Mouse (Mus musculus): Measurements from ENCODE around the gene M6pr.

The M6pr gene

DNA sequence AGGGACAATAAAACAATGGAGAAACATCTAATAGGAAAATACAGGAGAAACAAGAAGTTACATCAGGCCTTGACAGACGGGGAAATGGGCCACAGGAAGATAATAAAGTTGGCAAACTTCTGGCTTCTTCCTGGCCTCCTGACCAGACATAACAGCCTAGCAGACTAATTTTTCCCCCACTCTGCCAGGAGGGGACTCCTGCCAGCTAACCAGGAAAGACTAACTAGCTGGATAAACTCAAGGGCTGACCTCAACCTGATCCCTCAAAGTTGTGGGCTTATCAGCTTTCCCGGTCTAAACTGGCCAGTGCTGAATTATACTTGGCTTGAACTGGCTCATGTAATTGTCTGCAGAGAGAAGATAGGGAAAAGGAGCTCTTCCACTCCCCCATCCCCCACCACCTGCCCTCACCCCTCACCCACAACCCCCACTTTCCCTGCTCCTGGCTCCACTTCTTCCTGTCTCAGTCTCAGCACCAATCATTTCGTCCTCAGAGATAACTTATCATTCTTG, 8.8 kb upstream of the M6pr start:
- no peak for DNase-seq

DNA sequence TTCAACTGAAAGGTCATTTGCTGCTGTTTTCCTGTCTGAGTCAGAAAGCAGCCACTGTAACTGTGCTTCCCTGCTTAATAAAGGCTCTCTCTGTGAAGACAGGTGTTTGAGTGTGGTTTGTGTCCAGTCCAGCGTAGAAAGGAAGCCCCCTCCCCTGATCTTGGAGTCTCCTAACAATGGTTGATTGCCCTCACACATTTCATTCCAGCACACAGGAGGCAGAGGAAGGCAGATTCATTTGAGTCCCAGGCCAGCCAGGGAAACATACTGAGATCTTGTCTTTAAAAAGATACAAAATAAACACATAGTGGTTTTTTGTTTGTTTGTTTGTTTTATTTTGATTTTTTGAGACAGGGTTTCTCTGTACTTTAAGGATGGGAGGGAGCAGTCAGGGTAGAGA, 6.4 kb upstream of the M6pr start:
- DNase-seq, result no peak

DNA sequence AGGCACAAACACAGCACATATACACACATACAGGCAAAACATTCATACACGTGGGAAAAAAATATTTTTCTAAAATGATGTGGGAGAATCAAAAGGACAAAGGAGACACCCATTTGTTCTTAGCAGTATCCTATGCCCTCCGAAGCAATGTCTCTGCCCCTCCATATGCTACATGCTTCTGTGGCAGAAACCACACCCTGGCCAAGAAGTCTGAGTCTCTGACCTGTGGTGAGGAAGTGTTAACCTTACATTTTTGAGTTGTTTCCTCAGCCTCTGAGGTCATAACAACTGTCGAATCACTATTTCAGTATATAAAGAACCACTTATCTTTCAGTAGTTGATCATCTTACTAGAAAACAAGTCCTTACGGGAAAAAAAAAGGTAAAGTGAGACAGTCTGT, 5.9 kb upstream of the M6pr start:
- no peak for DNase-seq

DNA sequence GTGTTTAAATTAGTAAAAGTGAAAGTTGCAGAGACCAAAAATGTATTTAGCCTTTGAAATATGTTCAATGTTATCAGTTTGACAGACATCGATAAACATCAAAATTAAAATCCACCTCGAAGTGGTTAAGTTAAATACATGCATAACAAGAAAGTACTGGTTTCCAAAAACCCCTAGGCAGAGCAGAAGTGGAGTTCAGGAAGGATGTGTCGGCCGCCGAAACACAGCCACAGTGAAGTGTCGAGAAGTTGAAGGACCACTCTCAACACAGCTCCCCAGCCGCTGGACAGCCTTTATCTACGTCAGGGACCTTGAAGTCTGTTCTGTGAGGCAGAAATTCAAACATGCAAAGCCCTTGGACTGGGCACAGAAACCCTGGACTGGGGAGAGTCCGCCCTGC, 5.0 kb upstream of the M6pr start:
- no peak for DNase-seq

DNA sequence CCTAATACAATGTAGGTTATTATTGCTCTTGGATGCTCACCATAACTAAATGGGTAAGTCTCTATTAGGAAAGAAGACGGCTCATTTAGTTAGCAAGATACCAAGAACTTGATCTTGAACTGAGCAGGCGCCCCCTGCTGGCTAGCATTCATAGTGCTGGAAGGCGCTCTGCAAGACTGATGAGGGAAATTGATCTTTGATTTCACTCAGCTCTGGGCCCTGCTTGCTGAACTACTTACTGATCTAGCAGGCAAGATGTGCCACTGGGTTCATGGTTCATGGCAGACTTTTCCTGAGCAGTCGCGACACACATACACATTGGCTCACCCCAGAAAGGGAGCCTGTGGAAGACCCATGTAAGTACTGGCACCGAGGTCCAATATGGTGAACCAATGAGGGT, 4.2 kb upstream of the M6pr start:
- DNase-seq, result peak; percentile 70

DNA sequence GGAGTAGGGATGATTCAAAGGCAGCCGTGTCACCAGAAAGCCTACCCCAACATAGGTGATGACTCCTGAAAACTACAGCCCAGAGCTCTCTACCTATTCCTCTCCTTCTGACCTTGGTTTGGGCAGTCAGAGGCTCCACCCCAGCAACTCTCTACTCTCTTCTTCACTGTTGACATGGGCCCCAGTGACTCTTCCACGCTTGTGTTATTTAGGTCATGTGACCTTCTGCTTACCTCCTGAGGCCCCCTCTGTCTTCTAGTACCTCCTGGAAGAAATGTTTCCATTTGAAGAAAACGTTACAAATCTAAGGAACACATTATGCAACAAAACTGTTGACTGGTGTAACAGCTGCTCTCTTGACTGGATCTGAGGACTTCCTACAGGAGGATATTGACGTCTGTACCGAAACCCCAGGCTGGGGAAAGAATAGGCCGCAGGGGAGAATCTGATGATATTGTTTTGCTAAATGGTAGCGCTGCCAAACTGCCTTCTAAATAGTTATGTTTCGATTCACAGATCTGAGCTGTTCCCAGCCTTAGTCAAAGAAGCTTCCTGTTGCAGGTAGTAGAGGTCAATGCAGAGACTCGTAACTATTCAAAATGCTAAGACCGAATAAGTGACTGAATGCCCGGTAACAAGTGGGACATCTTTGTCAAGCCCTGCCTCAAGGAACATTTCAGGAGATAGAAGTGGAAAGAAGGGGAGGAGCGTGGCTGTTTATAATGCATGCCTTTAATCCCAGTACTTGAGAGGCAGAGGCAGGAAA, 3.5 kb upstream of the M6pr start:
- DNase-seq, result no peak

DNA sequence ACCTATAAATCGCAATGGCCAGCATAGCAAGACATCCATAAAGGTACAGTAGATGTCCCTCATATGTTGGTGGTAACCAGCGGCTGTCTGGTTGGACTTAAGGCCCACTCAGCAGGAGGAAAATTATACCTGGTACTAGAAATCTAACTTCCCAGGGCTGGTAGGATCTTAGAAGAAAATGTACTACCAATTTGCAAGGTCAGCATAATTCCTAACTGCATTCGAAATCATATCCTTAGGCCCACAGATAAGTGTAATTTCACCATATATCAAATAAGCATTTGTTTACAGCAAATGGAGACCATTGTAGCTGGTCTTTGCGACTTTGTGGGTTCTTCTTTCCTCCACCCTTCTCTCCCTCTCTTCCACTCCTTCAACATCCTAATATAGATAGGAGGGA, 1.8 kb upstream of the M6pr start:
- no peak for DNase-seq

DNA sequence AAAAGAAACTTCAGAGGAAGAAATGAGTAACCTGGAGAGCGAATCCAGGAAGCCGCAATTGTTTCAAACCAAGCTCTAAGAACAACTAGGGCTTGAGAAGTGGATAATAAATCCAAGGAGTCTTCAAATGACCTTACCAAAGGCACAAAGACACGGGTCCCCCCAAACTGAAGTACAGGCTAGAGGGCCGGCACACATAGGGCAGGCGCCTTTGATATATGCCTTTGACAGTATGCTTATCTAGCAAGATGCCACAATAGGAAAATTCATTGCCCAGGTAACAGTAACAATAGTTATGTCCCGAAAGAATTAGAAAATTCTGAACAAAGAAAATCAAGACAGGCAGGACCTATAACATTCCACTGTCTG, 400 bp upstream of the M6pr start:
- DNase-seq, result no peak

DNA sequence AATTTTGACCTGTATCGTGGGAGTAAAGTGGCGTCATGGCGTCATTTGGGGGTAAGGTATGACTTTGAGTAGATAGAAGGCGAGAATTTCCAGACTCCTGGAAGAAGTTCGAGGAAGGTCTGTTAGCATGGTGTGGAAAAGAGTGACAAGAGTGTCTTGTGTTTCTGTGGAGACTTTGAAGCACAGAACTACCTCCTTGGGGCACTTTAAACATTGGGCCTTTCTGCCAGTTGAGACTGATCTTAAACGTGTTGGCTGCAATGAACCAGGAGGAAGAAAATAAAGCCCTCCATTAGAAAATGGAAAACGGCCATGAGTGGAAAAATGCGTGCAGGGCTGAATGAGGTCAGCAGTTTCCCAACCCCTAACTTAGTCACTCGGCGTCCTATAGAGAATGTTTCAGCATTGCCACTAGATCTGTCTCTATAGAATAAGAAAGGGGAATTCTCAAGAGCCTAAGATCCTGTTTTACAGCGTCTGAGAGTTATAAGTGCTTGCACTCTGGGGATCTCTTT, 983 bp downstream of the M6pr start:
- no peak for DNase-seq

DNA sequence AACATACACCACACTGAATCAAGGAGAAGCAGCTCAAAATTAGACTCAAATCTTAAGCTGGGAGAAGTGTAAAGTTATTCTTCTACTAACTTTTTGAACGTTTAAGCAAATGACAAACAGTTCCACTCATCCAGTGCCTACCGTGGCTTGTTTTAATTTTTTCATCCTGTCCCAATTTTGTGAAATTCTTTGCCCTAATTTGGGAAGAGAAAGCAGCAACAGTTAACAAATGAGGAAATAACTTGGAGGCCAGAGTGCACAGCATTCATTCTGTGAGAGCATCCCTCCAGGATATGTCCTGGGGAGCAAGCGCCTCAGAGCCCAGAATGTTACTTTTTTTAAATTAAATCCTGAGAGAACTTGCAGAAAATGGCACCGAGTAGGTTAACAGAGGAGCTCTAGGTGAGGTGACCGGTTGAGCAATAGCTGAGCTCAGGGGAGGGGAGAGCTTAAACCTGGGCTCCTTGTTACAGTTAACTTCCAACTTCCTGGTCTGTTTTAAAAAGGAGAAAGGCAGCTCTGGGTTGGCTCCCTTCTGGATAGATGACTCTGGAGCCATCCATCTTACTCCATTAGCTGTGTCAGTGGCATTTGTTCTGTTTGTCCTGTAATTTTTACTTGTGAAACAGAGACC, 1.8 kb downstream of the M6pr start:
- DNase-seq, result no peak

DNA sequence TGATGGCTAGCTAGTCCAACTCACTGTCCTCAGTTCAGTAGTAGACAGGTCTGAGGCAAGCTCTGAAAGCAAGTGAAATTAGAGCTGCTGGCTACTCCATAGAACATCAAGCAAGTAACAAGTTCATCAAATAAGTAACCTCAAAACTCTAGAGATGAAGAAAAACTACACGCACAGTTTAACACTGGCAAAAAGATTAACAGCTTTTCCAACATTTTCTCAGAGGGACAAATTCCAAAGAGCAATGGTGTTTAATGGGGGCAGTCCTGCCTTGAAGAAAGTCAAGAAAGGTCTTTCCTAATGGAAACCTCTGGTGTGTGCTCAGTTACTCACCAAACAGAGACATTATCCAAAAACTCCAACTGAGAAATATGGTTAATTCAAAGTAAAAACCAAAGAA, 10.2 kb downstream of the M6pr start:
- no peak for DNase-seq

DNA sequence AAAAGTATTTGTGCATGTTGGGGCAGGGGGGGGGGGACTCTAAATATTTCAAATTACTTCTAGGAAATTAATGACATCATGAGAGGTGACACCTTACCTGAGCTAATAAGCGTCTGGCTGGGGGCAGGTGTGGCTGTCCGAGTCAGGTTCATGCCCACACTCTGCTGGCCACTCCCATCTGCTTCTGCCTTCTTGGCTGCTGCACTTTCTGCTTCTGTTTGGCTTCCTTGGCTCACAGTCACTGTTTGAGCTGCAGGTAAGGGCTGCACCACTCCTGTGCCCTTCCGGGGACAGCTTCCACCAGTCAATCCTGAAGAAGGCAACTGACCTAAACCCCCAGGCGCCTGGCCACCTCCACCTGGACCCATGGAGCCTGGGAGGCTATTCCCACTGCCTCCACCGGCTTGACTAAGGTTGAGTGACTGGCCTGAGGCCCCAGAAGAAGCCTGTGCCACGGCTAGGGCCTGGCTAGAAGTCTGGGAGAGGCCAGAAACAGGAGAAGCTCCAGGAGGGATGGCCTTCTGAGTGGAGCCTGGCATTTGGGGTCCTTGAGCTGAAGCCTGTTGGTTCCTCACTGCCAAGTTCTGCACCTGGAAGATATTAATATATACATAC, 16.9 kb downstream of the M6pr start:
- DNase-seq, result no peak

DNA sequence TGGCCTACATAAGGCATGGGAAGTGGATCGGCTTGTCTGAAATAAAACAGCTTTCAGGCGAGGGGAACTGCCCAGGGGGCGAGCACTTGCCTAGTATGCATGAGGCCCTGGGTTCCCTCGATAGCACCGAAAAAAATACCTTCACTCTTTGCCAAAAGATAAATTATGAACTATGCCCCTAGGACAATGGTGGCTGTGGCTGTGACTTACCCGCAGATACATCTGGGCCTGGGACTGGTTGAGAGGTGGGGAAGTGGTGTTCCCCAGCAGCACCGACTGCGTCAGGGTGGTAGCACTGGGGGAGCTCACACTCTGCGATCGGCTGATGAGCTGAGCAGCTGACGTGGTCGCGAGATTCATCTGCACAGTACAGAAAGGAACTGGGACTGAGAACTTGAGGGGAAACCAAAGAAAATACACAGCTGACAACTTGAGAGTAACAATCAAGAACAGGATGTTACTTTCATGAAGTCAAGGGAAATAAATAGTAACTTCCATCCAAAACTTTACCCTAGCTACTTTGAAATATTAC, 24.6 kb downstream of the M6pr start:
- DNase-seq, result no peak

DNA sequence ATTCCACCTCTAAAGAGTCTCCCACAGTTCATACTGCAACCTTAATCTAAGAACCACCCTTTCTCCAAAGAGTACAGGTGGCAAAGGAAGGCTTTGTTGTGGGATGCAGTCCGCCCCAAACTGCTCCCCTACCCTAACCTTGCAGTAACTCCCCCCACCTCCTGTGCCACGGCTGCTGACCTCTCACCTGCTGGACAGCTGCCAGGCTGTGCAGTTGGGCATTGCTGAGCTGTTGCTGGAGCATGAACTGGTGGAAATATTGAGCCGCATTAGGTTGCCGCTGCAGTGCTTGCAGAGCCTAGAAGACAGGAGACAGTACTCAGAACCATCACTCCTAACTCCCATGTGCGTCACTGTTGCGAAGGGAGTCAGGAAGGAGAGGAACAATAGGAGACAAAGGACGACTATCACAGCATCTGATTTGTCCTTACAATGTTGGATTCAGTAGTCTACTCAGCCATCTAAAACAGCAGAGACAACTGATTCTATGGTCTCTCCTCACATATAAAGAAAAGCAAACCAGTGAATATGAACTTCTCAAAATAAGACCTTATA, 26.3 kb downstream of the M6pr start:
- DNase-seq, result no peak

DNA sequence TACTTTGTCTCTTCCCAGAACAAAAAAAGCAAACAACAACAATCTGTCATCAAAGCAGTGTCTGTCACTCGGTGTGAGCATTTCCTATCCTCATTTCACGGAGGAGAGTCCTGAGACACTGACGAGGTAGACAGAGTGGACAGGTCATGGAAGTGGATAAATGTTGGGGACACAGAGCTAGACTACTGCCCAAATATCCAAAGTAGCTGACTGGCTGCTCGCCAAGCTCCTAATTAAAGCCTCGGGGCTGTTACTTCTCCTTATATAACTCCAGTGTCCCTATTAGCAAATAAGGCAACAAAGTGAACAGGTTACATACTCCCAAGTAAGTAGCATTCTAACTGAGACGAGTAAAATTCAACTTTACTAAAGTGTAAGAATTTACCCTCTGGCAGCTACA, 29.0 kb downstream of the M6pr start:
- DNase-seq, result peak; percentile 23

DNA sequence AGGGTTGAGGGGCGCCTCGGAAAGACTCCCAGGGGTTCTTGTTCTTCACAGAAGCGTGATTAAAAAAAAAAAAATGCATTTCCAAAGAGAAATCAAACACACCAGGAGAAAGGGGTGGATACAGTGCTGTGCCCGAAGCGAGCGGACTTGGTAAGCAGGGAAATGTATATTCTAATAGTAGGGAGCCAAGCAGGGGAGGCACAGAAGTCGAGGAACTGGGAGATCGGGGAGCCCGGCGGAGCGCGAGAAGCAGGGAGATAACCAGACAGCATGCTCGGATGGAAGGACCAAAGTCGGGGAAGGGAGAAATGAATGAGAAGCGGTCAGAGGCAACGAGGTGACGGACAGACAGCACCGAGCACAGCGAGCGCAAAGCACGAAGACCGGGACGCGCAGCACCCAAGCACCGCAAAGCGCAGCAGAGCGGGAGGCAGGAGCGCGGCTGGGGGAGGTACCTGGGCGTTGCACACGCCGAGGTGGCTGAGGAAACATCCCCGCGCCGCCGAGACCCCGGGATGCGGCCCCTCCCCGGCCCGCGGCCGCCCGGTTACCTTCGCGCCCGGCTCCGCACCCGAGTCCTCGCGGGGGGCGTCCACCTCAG, 30.6 kb downstream of the M6pr start:
- peak; percentile 65 for DNase-seq

DNA sequence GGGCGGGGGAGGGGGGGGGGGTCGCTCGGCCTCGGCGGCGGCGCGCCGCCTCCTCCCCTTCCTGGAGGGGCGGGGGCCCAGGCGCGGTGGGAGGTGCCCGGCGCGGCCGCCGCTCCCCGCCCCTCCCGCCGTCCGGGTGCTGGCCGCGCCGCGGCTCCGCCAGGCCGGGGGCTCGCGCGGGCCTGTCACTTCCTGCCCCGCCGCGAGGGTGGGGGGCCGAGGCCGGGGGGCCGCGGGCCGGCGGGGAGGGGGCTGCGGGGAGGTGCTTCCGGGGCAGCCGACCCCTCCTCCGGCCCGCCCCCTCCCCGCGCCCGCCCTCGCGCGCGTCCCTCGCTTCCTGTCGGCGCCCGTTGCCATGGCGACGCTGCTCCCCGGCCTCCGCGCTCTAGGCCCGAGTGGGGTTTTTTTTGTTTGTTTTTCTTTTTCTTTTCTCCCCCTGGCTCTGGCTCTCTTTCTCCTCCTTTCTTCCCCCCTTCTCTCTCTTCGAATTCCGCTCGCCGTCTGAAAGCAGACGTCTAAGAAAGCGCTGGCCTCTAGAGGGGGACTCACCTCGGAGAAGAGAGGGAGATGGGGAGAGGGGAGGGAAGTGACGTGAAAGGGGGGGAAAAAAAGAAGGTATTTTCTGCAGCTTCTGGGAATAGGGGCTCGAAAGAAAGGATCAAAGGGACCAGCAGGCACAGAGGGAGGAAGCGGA, 31.3 kb downstream of the M6pr start:
- peak; percentile 80 for DNase-seq

DNA sequence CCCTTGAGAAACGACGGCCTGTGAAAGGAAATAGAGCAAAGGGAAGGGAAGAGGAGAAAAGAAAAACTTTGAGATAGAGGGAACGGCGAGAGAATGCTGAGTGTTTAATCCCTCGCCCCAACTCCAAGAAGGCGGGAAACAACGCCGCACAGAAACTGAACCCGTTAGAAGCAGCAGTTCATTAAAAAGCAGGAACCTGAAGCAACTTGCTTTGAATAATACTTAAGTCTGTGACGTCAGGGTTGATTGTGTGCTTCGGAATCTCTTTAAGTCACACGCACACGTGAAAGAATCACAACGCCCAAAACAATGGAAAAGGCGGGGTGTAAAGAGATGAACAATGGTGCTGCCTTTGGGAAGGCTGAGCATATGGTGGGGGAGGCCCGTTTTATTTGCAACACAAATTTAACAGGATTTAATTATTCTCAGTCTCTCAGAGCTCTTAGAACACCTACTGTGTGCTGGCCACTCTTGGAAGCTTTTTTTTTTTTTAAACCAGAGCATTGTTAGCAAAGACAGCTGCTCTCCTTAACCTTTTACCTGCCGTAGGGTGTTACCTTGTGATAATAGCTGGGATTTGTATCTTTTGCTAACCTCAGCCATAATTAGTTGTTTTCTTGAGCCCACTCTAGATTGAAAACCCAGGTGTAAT, 32.0 kb downstream of the M6pr start, which contains the start of gene Phc1:
Gene Phc1, minus strand, starts transcription at position 213 of the 652 bp plus-strand sequence.
- DNase-seq, result no peak

DNA sequence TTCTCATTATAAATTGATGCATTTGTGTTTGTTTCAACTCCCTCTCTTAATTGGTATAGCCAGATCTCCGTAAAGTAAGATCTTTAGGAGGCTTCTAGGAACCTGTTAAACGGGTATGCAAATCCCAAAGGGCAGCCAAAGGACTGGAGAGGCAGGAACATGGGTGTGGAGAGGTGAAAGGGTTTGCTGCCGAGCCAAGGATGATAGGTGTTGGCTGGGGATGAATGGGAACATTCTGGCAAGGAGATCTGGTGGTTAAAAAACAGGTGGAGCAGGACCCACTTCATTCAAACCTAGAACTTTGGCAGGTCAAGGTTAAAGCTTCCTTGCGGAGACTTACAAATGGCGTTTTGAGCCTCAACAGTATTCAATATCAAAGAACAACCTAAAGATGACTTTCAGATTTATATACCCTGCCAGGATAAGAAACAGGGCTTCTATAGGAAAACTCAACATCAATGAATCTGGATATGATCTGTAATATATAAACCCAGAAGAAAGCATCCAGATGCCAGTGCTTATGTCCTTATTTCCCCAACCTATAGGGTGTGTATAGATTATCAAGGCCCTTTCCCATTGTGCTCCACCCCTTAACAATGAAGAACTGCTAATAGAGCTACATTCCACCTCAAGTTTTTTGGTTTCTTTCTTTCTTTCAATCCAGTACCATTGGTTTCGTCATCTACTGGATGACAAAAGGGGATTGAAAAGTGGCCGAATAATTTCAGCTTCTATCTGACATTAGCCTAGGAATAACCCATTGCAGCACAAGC, 32.7 kb downstream of the M6pr start:
- no peak for DNase-seq

DNA sequence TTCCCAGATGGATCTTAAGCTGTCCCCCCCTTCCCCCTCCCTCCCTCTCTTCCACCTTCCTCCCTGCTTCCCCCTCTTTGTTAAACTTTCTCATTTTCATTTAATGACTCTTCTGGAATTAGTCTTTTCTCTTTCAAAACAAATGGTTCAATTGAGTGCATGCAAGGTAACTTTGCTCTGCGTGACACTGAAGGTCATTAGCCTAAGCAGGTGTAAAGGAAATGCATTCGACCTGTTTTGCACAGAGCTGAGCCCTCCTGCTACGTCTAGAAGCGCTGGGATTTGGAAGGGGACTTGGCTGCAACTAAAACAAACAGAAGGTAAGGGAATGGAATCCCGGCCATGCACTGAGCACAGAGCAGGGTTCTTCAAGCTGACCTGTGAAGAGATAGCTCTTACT, 33.6 kb downstream of the M6pr start:
- no peak for DNase-seq

DNA sequence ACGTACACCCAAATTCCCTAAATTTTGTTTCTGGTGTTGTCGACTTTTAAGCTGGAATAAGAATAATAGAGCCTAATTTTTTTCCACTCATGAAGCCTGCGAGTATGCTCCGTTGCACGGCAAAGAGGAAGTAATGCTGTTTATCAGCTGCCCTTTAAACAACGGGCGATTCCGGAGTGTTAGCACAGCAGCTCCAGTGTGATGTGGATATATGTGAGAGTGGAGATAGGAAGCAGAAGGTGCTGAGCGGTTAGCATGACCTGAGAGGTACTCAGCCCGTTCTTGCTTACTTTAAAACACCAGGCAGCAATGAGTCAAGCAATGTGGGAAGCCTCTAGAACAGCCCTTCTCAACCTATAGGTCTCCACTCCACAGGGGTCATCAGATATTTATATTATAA, 35.2 kb downstream of the M6pr start:
- DNase-seq, result no peak
